Mouse (Mus musculus): Measurements from ENCODE around the gene Pecam1.

DNA sequence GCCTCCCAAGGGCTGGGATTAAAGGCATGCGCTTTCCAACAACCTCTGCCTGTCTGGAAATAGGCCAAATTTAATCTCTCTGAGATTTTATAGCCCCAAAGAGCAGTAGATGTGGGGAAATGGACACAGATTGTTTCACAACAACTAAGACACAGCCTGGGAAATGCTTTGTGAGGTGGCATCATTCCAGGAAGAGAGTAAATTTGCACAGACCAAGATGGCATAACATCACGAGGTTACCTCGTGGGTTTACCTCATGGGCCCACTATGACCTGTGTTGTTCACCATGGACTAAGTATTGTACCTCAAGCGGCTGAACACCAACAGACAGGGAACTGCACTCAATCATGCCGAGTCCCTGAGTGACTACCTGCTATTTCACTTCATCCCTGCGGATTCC is 52.1 kb downstream of the Pecam1 start:
- TF ChIP-seq CHD2 (IDR thresholded peaks at IDR 0.05; ENCODE audit: low read depth, low read length) (no peak), ZC3H11A (IDR thresholded peaks at IDR 0.05; ENCODE audit: borderline replicate concordance, low read depth, low read length) (no peak), MAFK (IDR thresholded peaks at IDR 0.05; ENCODE audit: insufficient read depth, low read depth, low read length) (no peak)
